Mouse (Mus musculus) liver, adult 2 months (tissue): ENCODE data around the gene Glt28d2.

Experiments
- CTCF ChIP-seq: fragments of 200-500 bp; IDR thresholded peaks from 2 replicates; pipeline ENCODE4 v1.5.1; 2011; ENCODE audit warnings: low read depth, low read length, control low read depth
- POLR2A ChIP-seq: fragments of 200-500 bp; IDR thresholded peaks from 2 replicates; pipeline ENCODE4 v1.6.1; 2011; ENCODE audit warnings: low read length, control low read depth; ENCODE audit not compliant: insufficient read depth; ENCODE audit errors: extremely low read depth

DNA sequence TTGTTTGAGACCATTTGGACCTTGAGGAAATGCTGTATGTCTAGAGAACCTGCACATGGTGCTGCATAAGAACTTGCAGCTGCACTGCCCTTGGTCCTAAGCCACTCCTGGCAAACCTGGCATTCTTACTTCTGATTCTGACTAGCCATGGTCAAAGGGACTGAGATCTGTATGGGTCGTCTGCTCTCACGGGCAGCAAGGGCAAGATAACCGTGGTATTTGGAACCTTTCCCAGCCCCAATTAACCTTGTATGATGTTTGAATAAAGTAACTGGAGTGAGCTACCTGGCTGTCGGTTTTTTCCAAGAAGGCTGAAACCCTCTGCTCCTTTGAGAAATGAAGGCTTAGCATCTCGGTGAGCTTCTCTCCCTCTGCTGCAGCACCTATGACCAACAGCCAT is 8.4 kb downstream of the Glt28d2 start:
- TF ChIP-seq CTCF (no peak), POLR2A (no peak)
